Mouse (Mus musculus) lung, postnatal 10 days (tissue): ENCODE results near the gene Plb1.

ENCODE experiments used
- DNase-seq: peaks from one replicate; pipeline ENCODE4 v3.0.0; 2021

Gene Plb1

GRCm38 (mm10) chr5:32232474-32232873 is at the start of gene Plb1:
Gene Plb1 (plus strand): TSS chr5:32232708.
- DNase-seq = no peak

GRCm38 (mm10) chr5:32182885-32183629 is 49.5 kb upstream of the Plb1 start:
- peak; percentile 70 for DNase-seq

GRCm38 (mm10) chr5:32187717-32188116 is 44.8 kb upstream of the Plb1 start:
- DNase-seq = no peak

- no peak for DNase-seq
Measured at GRCm38 (mm10) chr5:32191259-32191658, 41.2 kb upstream of the Plb1 start.

GRCm38 (mm10) chr5:32192016-32192845 is 40.3 kb upstream of the Plb1 start:
- DNase-seq = no peak

- DNase-seq = no peak
Measured at GRCm38 (mm10) chr5:32194236-32194635, 38.3 kb upstream of the Plb1 start.

GRCm38 (mm10) chr5:32195857-32196609 is 36.5 kb upstream of the Plb1 start:
- peak; percentile 52 for DNase-seq

GRCm38 (mm10) chr5:32197698-32198097 is 34.8 kb upstream of the Plb1 start:
- DNase-seq = peak; percentile 96

GRCm38 (mm10) chr5:32199136-32199535 is 33.4 kb upstream of the Plb1 start:
- DNase-seq = no peak

- DNase-seq = no peak
Measured at GRCm38 (mm10) chr5:32199594-32199993, 32.9 kb upstream of the Plb1 start.

GRCm38 (mm10) chr5:32204653-32205052 is 27.9 kb upstream of the Plb1 start:
- DNase-seq = no peak

GRCm38 (mm10) chr5:32206726-32207125 is 25.8 kb upstream of the Plb1 start:
- DNase-seq = no peak

GRCm38 (mm10) chr5:32208460-32208859 is 24.0 kb upstream of the Plb1 start:
- DNase-seq = no peak

GRCm38 (mm10) chr5:32211011-32211410 is 21.5 kb upstream of the Plb1 start:
- DNase-seq = no peak

- no peak for DNase-seq
Measured at GRCm38 (mm10) chr5:32213746-32214145, 18.8 kb upstream of the Plb1 start.

GRCm38 (mm10) chr5:32215510-32215909 is 17.0 kb upstream of the Plb1 start:
- DNase-seq = peak; percentile 56

- peak; percentile 27 for DNase-seq
Measured at GRCm38 (mm10) chr5:32216465-32216864, 16.0 kb upstream of the Plb1 start.

- DNase-seq = no peak
Measured at GRCm38 (mm10) chr5:32217477-32217876, 15.0 kb upstream of the Plb1 start.

GRCm38 (mm10) chr5:32230372-32230771 is 2.1 kb upstream of the Plb1 start:
- DNase-seq = peak; percentile 57

- DNase-seq = no peak
Measured at GRCm38 (mm10) chr5:32239337-32239736, 6.8 kb downstream of the Plb1 start.

GRCm38 (mm10) chr5:32240741-32241140 is 8.2 kb downstream of the Plb1 start:
- no peak for DNase-seq

- DNase-seq = no peak
Measured at GRCm38 (mm10) chr5:32243286-32243885, 10.9 kb downstream of the Plb1 start.

- DNase-seq = no peak
Measured at GRCm38 (mm10) chr5:32245385-32245784, 12.9 kb downstream of the Plb1 start.
